Mouse (Mus musculus): ENCODE measurements at regions not wholly inside any gene's neighbourhood (a gene's known extent, or its start where the extent isn't known, plus 50 kb on each side); places are given as distances from the start of the nearest gene placed in this dataset.

DNA sequence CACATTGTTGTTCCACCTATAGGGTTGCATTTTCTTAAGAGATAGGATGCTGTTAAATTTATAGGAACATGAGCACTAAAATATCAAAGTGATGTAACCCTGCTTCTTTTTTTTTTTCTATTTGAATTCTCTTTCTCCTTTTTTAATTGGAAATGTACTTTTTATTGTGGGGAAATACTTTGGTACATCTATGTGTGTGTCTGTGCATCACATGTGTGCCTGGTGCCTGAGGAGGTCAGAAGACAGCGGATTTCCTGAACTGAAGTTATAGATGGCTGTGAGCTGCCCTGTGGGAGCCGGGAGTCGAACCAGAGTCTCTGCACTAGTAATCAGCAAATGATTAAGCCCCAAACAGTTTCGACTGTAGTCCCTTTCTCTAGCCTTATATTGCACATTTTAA, 180.7 kb downstream of the Ifng start:
- no peak for TF ChIP-seq POLR2A (IDR thresholded peaks at IDR 0.05; ENCODE audit: low read depth, low read length)
- no peak for TF ChIP-seq CTCF (IDR thresholded peaks at IDR 0.05; ENCODE audit: extremely low read depth, insufficient read depth, insufficient read length, insufficient replicate concordance)
